ENCODE assay signal across 27 mouse cellular contexts in genomic region chr6:30035112-30035511, GRCm38 (mm10). TPM values are rescaled to one million over a fixed set of nuclear protein-coding genes. Genes with fewer than 3 reads are reported as not detected.
A peak's percentile ranks its signal among the peaks of the same experiment; 100 is the strongest.
DNase-seq lines count a peak whose midpoint lies in the region; ATAC-seq and TF ChIP-seq lines count a peak whose summit lies in the region.
"Had no signal": no experiment of that assay in that cellular context is flagged by ENCODE, and none has a peak within 500 bp of the region (broad histone marks: within the 10 kb centered on the region; RNA-seq: fewer than 3 reads in every experiment).

No protein-coding gene starts in this region.

- DNase-seq in A20 (ENCODE audit: low read depth, low spot score) (peak; percentile 29), ES-CJ7 (ENCODE audit: low read depth, low spot score) (peak; percentile 34)
- no peak for DNase-seq in layer of hippocampus, adult 2 months (ENCODE audit: low spot score in 2 of 2)
- DNase-seq in layer of hippocampus, adult 8-10 months (ENCODE audit: low spot score in 2 of 2), result no peak
- DNase-seq: adrenal gland, adult 8-10 months; adrenal gland, postnatal 25 days; B cell, adult 2 months; cerebellum, adult 11-12 months; cerebellum, adult 8-10 months; cerebellum, postnatal 10 days; cerebellum, postnatal 36 days; forebrain, postnatal 0 days; gastrocnemius, adult 2 months; gastrocnemius, postnatal 14 days; heart, adult 2 months; heart, postnatal 14 days; heart, postnatal 4 days had no signal

- no peaks in the 10 kb centered on the region for H3K27me3 ChIP-seq in liver, embryonic 12.5 days (replicated peaks)
- H3K27me3 ChIP-seq: CH12.LX; heart, embryonic 13.5 days; hindbrain, embryonic 12.5 days; hindbrain, embryonic 15.5 days had no signal

- H3K4me2 ChIP-seq in liver, embryonic 12.5 days, result no peak overlapping the region
- H3K4me2 ChIP-seq: heart, embryonic 13.5 days; hindbrain, embryonic 12.5 days; hindbrain, embryonic 15.5 days had no signal

- 0 out of 2 replicates have a peak, but pooled peaks cover 4% of the 10 kb centered on the region for H3K4me1 ChIP-seq in liver, embryonic 12.5 days
- H3K4me1 ChIP-seq: heart, embryonic 10.5 days; heart, embryonic 13.5 days; hindbrain, embryonic 12.5 days; hindbrain, embryonic 15.5 days had no signal

- WGBS in liver, embryonic 12.5 days (ENCODE audit: insufficient replicate concordance), result 35% methylated on average over 4 of the region's 4 CpGs

- peak; percentile 36 to 65; a peak in 2 of 4 replicates for ATAC-seq in hematopoietic stem cell, adult 5-6 weeks (replicated peaks in 1 of 2; ENCODE audit: insufficient read depth in 1 of 2, low FRiP score in 2 of 2, low TSS enrichment in 1 of 2, low read depth in 1 of 2, poor library complexity in 2 of 2, severe bottlenecking in 2 of 2)
- ATAC-seq in monocyte, adult 5-6 weeks (replicated peaks; ENCODE audit: insufficient number of reproducible peaks, low FRiP score, low TSS enrichment, poor library complexity, severe bottlenecking), result 0 out of 2 replicates have a peak, but pooled peaks have one; percentile 56
- ATAC-seq in liver, embryonic 12.5 days, result no peak
- ATAC-seq: activated CD4-positive, CD25-positive, alpha-beta regulatory T cell, adult 4 months; forebrain, embryonic 14.5 days; forebrain, postnatal 0 days had no signal

- TF ChIP-seq CTCF in layer of hippocampus, adult 2 months (conservative IDR thresholded peaks at IDR 0.05), result no peak

- no peak overlapping the region for H3K4me3 ChIP-seq in liver, embryonic 12.5 days
- H3K4me3 ChIP-seq in layer of hippocampus, adult 2 months, result no peak overlapping the region
- H3K4me3 ChIP-seq: gastrocnemius, adult 2 months; heart, adult 2 months; heart, embryonic 10.5 days; heart, embryonic 13.5 days; hindbrain, embryonic 12.5 days; hindbrain, embryonic 15.5 days had no signal

- H3K27ac ChIP-seq in liver, embryonic 12.5 days, result no peak overlapping the region
- H3K27ac ChIP-seq in layer of hippocampus, adult 2 months, result no peak overlapping the region
- H3K27ac ChIP-seq: gastrocnemius, adult 2 months; heart, adult 2 months; heart, embryonic 10.5 days; heart, embryonic 13.5 days; hindbrain, embryonic 12.5 days; hindbrain, embryonic 15.5 days had no signal

- no peaks in the 10 kb centered on the region for H3K36me3 ChIP-seq in liver, embryonic 12.5 days
- H3K36me3 ChIP-seq: heart, embryonic 10.5 days; heart, embryonic 13.5 days; hindbrain, embryonic 12.5 days; hindbrain, embryonic 15.5 days had no signal

- H3K9ac ChIP-seq in liver, embryonic 12.5 days, result no peak overlapping the region
- H3K9ac ChIP-seq: forebrain, postnatal 0 days; heart, embryonic 13.5 days; hindbrain, embryonic 12.5 days; hindbrain, embryonic 15.5 days had no signal

- H3K9me3 ChIP-seq in liver, embryonic 12.5 days (replicated peaks), result no peaks in the 10 kb centered on the region
- H3K9me3 ChIP-seq: heart, embryonic 10.5 days; heart, embryonic 13.5 days; hindbrain, embryonic 12.5 days; hindbrain, embryonic 15.5 days had no signal

RNA-seq across cellular contexts. Expression of gene Nrf1, which starts 12.7 kb away (rescaled TPM):
- 76.5 and 82.8 TPM in 2 replicates for total RNA-seq in hematopoietic stem cell, adult 5-6 weeks (2017)
- total RNA-seq in monocyte, adult 5-6 weeks (2017), result 50.3 to 102 TPM (median 78.5 TPM) in 3 replicates
- polyA plus RNA-seq in liver, embryonic 12.5 days (2016; fragmentation: Nextera tagmentation; extraction: Ambion mirVana), result 55.3 and 58.1 TPM in 2 replicates
- 10 to 100 TPM; 25.9 to 26.0 TPM for total RNA-seq in layer of hippocampus, adult 2 months (2021)
- total RNA-seq in layer of hippocampus, adult 8-10 months (2022), result 10 to 100 TPM; 20.6 to 25.5 (median 24.2) TPM

Comparison
In these comparisons a context has a peak if more than half of its experiments do, and no peak if none do; other contexts are left out.
1. DNase-seq: peak in A20 (single experiment) and ES-CJ7 (single experiment); none in layer of hippocampus, adult 2 months (0 of 2) and layer of hippocampus, adult 8-10 months (0 of 2).